Mouse (Mus musculus) CH12.LX (cell line): Measurements from ENCODE around the gene Rxfp4. TPM values are rescaled to one million over a fixed set of nuclear protein-coding genes. Genes with fewer than 3 reads are reported as not detected.
A peak's percentile ranks its signal among the peaks of the same experiment; 100 is the strongest.

Experiments used
- DNase-seq: peaks from one replicate; pipeline ENCODE4 v3.0.0-alpha.2; 2013; ENCODE audit errors: extremely low read depth
- H3K27ac ChIP-seq: 2 replicates; pipeline ENCODE4 v1.5.1; 2012; ENCODE audit warnings: low read depth, mild to moderate bottlenecking, control low read depth, moderate library complexity; ENCODE audit not compliant: insufficient read depth
- H3K27me3 ChIP-seq: replicated peaks from 2 replicates; pipeline ENCODE3; 2012; ENCODE audit warnings: inconsistent platforms
- H3K36me3 ChIP-seq, 2 experiments: replicated peaks in 1 of 2; 2 replicates each; pipeline versions ENCODE3 to v1.6.1; 2012; ENCODE audit warnings: inconsistent platforms in 1 of 2, low read length in 1 of 2, mild to moderate bottlenecking in 1 of 2, mixed read lengths in 1 of 2, moderate library complexity in 1 of 2; ENCODE audit not compliant: control insufficient read depth in 1 of 2, insufficient read depth in 1 of 2
- H3K4me1 ChIP-seq, 2 experiments: 2 replicates each; pipeline ENCODE4 v1.6.1; 2012; ENCODE audit warnings: inconsistent platforms in 1 of 2, moderate library complexity in 1 of 2; ENCODE audit not compliant: insufficient read depth in 2 of 2, control insufficient read depth in 1 of 2
- H3K4me2 ChIP-seq: 2 replicates; pipeline ENCODE4 v1.6.1; 2012; ENCODE audit warnings: low read depth, mild to moderate bottlenecking, control low read depth; ENCODE audit not compliant: poor library complexity, insufficient read depth, severe bottlenecking
- H3K4me3 ChIP-seq, 3 experiments: fragments of 150-350 bp in 1 of 3; sonication (generic) in 1 of 3; replicated peaks in 1 of 3; 2 replicates each; pipeline versions ENCODE3 to v1.5.1; 2011 to 2012; ENCODE audit warnings: low read depth in 2 of 3, low read length in 2 of 3, mild to moderate bottlenecking in 2 of 3, moderate library complexity in 2 of 3, control low read depth in 1 of 3, improper control_type of control experiment in 1 of 3, inconsistent platforms in 1 of 3, mixed read lengths in 1 of 3; ENCODE audit not compliant: poor library complexity in 1 of 3
- H3K79me2 ChIP-seq: replicated peaks from 2 replicates; pipeline ENCODE4 v1.6.1; 2012; ENCODE audit warnings: mild to moderate bottlenecking, moderate library complexity; ENCODE audit not compliant: control insufficient read depth, poor library complexity, insufficient read depth, severe bottlenecking; ENCODE audit errors: extremely low read depth
- H3K9ac ChIP-seq: 2 replicates; pipeline ENCODE4 v1.6.1; 2012; ENCODE audit warnings: low read depth, mild to moderate bottlenecking, control low read depth, moderate library complexity; ENCODE audit not compliant: insufficient read depth
- H3K9me3 ChIP-seq: replicated peaks from 2 replicates; pipeline ENCODE3; 2012; ENCODE audit warnings: low read length, inconsistent platforms, mixed read lengths
- CHD1 ChIP-seq: IDR thresholded peaks from 2 replicates; pipeline ENCODE4 v1.6.1; 2012; ENCODE audit warnings: low read depth, low read length, improper control_type of control experiment, inconsistent platforms
- CTCF ChIP-seq, 2 experiments: IDR thresholded peaks in 1 of 2; conservative IDR thresholded peaks in 1 of 2; 2 replicates each; pipeline ENCODE4 v1.5.1; 2011 to 2012; ENCODE audit warnings: low read depth in 2 of 2, low read length in 2 of 2, improper control_type of control experiment in 1 of 2, inconsistent platforms in 1 of 2, mild to moderate bottlenecking in 1 of 2, moderate library complexity in 1 of 2
- EP300 ChIP-seq: IDR thresholded peaks from 2 replicates; pipeline ENCODE4 v1.6.1; 2011; ENCODE audit warnings: low read length, improper control_type of control experiment
- MEF2A ChIP-seq: IDR thresholded peaks from 2 replicates; pipeline ENCODE4 v1.6.1; 2014; ENCODE audit warnings: low read depth, mild to moderate bottlenecking, inconsistent platforms, low read length, improper control_type of control experiment, borderline replicate concordance
- RAD21 ChIP-seq: IDR thresholded peaks from 2 replicates; pipeline ENCODE4 v1.6.1; 2011; ENCODE audit warnings: low read depth, mild to moderate bottlenecking, low read length, improper control_type of control experiment, moderate library complexity
- SIN3A ChIP-seq: IDR thresholded peaks from 2 replicates; pipeline ENCODE4 v1.6.1; 2012; ENCODE audit warnings: low read length, improper control_type of control experiment, inconsistent platforms
- USF1 ChIP-seq: IDR thresholded peaks from 2 replicates; pipeline ENCODE4 v1.6.1; 2014; ENCODE audit warnings: low read depth, mild to moderate bottlenecking, inconsistent platforms, low read length, improper control_type of control experiment
- dilution Hi-C: fragments of 300-500 bp; cut with MboI; formaldehyde crosslinking; loops from 2 replicates; pipeline ENCODE4 v1.14.3; 2020; ENCODE audit warnings: low sequenced_read_pairs; ENCODE audit not compliant: extremely low pct_unique_long_range_greater_than_20kb, extremely low pct_ligation_motif_present
- in situ Hi-C: fragments of 300-500 bp; cut with MboI; formaldehyde crosslinking; loops from 3 replicates; pipeline ENCODE4 v1.14.3; 2019; ENCODE audit warnings: low sequenced_read_pairs, low pct_ligation_motif_present, low pct_unique_long_range_greater_than_20kb, mixed read lengths
- polyA plus RNA-seq: library from polyadenylated mRNA; unstranded; fragments of >175 nt; gene quantifications from 2 replicates; pipeline ENCODE4 v1.2.1, GENCODE M21; 2012; ENCODE audit warnings: low read depth; ENCODE audit not compliant: insufficient read length
- total RNA-seq, 2 experiments: library from RNA; depleted of rRNA; stranded (reverse); fragments of 300-350 nt in 1 of 2; fragments of >200 nt in 1 of 2; gene quantifications; 2 replicates each; pipeline ENCODE4 v1.2.3; 2012 to 2014

The Rxfp4 gene
- total and polyA plus RNA-seq, 3 experiments: not detected

DNA sequence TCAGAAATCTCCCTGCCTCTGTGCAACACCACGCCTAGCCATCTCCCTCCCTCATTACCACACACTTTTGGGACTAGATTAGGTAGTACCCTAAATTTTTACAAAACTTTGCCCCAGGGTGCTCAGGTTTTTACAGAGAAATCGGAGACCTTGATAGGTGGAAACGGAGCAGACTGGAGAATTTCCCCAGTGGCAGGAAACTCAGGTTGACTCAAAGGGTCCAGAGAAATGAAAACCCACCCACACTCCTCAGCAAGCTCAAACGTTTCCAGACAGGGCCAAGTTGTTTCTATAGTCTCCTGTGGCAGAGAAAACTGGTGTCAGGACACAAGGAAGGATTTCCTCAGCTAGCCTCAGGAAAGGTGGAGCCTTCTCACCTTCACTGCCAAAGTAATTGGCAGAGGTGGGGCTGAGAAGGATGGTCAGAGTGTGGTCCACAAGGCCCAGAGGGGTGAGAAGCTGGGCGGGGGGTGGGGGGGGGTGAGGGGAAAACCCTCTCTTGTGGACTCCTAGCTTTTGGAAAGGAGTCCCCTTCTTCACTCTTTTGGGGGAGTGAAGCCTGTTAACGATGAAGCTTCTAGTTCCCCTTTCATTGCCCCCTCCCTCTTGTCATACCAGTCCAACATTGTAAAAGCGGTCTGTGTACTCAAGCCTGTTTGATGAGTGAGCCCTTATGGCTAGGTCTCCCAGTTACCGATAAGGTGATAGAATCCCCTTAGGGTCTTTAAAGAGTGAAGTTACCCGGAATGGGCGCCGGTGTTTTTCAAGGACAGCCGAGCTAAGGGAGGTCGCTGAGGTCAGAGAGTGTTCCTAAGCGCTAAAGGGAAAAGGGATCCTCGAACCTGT, 32.6 kb downstream of the Rxfp4 start:
- dilution Hi-C loops (no loop called here), in situ Hi-C loops (loop anchor here (25.0 kb wide), 1 partner anchor 117 kb away; no protein-coding TSS in a partner anchor)
- Histone ChIP-seq H3K27me3 (peaks cover 8% of the 10 kb centered on the region), H3K27ac (peak overlapping the region; percentile 70), H3K79me2 (peaks cover 43% of the 10 kb centered on the region), H3K9ac (peak overlapping the region; percentile 97), H3K4me3 (peak overlapping the region; percentile 88 to 97 (median 88)), H3K4me1 (peaks cover 25 to 70% of the 10 kb centered on the region in 2 experiments), H3K4me2 (peak overlapping the region; percentile 70), H3K9me3 (no peaks in the 10 kb centered on the region), H3K36me3 (peaks cover 5 to 19% of the 10 kb centered on the region in 2 experiments)
- TF ChIP-seq RAD21 (no peak), CHD1 (0 out of 2 replicates have a peak, but pooled peaks have one; percentile 27), USF1 (no peak), SIN3A (peak; percentile 53; the same call in 1 of the 2 replicates), EP300 (0 out of 2 replicates have a peak, but pooled peaks have one; percentile 8)
- no peak for DNase-seq

DNA sequence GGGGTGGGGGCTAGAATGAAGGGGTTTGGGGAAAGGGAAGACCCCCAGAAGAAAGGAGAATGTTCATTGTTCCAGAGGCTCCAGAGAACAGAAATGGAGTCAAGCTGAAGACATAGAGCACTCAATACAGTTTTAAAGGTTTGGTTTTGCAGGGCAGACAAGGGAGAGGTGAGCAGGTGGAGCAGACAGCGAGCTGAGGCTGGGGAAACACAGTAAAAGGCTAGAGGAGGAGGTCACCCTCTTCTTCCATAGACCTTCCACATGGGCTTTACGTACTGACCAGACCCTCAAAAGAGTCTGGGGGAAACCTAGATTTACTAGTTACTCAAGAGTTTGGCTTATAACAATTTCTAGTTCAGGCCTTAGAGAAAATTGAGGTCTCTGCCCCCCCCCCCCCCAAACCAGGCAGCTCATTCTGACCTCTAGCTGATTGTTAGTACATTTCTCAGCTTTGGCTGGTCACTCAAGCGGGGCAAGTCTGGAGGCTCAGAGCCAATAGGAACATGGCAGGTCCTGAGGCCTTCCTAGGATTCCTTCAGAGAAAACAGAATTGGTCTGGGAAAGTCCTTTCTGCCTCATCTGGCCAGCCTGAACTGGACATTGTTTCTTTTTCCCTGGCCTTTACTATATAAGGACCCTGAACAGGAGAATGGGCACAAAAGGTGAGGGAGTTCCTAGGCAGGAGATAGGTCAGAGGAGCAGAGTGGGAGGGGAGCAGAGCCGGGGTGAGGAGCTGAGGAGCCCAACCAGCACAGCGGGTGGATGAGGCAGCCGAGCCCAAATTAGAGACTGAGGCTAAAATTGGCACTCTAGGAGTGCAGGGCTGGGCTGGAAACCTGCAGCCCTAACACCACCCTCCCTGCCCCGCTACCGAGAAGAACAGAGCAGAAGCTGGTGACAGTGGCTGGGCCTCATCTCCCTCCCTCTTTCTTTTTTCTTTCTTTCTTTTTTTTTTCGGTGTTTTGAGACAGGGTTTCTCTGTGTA, 33.5 kb downstream of the Rxfp4 start:
- in situ Hi-C loops (loop anchor here (25.0 kb wide), 1 partner anchor 118 kb away; no protein-coding TSS in a partner anchor), dilution Hi-C loops (no loop called here)
- H3K27me3 ChIP-seq: peaks cover 8% of the 10 kb centered on the region
- H3K27ac ChIP-seq: no peak overlapping the region
- H3K9me3 ChIP-seq: no peaks in the 10 kb centered on the region
- TF ChIP-seq MEF2A (peak; percentile 56; the same call in 1 of the 2 replicates), CTCF (conservative IDR thresholded peaks at IDR 0.05 in 1 of 2, IDR thresholded peaks at IDR 0.05 in 1 of 2; ENCODE audit: low read depth in 2 of 2, low read length in 2 of 2) (no peak)
- H3K9ac ChIP-seq: no peak overlapping the region
- peaks cover 33% of the 10 kb centered on the region for H3K79me2 ChIP-seq
- DNase-seq: no peak
- H3K4me3 ChIP-seq: no peak overlapping the region
- peaks cover 27 to 71% of the 10 kb centered on the region in 2 experiments for H3K4me1 ChIP-seq
- H3K4me2 ChIP-seq: peak overlapping the region; percentile 70; the same call in 1 of the 2 replicates
- peaks cover 0 to 10% of the 10 kb centered on the region in 2 experiments for H3K36me3 ChIP-seq
